Mouse (Mus musculus) lung, embryonic 15.5 days (tissue): ENCODE data around the gene Gm4131. TPM values are rescaled to one million over a fixed set of nuclear protein-coding genes. Genes with fewer than 3 reads are reported as not detected.
"Not testable (repeated sequence)": the region's sequence is repeated elsewhere in the genome, so short reads cannot be mapped to it uniquely, and the experiment has no call there.

Experiments
- ATAC-seq: fragments of 200-750 bp; cut with Nextera tagmentation; 2 replicates; pipeline ENCODE4 v1.8.0; 2017; ENCODE audit warnings: moderate number of reproducible peaks, borderline replicate concordance; ENCODE audit not compliant: low FRiP score, low TSS enrichment; ENCODE audit errors: extremely low read depth
- H3K27ac ChIP-seq: fragments of 300-500 bp; sonication (generic); 2 replicates; pipeline ENCODE4 v1.5.1; 2015; ENCODE audit warnings: moderate library complexity, mild to moderate bottlenecking, inconsistent platforms
- H3K27me3 ChIP-seq: fragments of 300-500 bp; sonication (generic); 2 replicates; pipeline ENCODE4 v1.6.1; 2015; ENCODE audit warnings: inconsistent platforms
- H3K36me3 ChIP-seq: fragments of 300-500 bp; sonication (generic); 2 replicates; pipeline ENCODE4 v1.6.1; 2015; ENCODE audit warnings: inconsistent platforms
- H3K4me1 ChIP-seq: fragments of 300-500 bp; sonication (generic); 2 replicates; pipeline ENCODE4 v1.6.1; 2015; ENCODE audit warnings: inconsistent platforms
- H3K4me2 ChIP-seq: fragments of 300-500 bp; sonication (generic); 2 replicates; pipeline ENCODE4 v1.6.1; 2015; ENCODE audit warnings: inconsistent platforms, mild to moderate bottlenecking, moderate library complexity
- H3K4me3 ChIP-seq: fragments of 300-500 bp; sonication (generic); 2 replicates; pipeline ENCODE4 v1.5.1; 2015; ENCODE audit warnings: mild to moderate bottlenecking, inconsistent platforms
- H3K9ac ChIP-seq: fragments of 300-500 bp; sonication (generic); 2 replicates; pipeline ENCODE4 v1.6.1; 2015; ENCODE audit warnings: inconsistent platforms
- H3K9me3 ChIP-seq: fragments of 300-500 bp; sonication (generic); 2 replicates; pipeline ENCODE4 v1.6.1; 2016; ENCODE audit warnings: inconsistent platforms
- WGBS: fragments of 180-500 bp; shearing (Covaris S2); methylation state at CpG from one replicate; pipeline ENCODE4 v1.1.7; 2015; 5-methylcytosine and 5-hydroxymethylcytosine counted together
- polyA plus RNA-seq: library from polyadenylated mRNA; unstranded; fragments of >200 nt; fragmentation: Nextera tagmentation; extraction: Ambion mirVana; gene quantifications from 2 replicates; pipeline ENCODE4 v1.2.1, GENCODE M21; 2015

The Gm4131 gene
- not detected in 2 replicates for polyA plus RNA-seq

GRCm38 (mm10) chr14:62566821-62567220, at the start of gene Gm4131:
TSS of gene Gm4131 (minus strand) at chr14:62566921.
- not testable (repeated sequence) for H3K4me2 ChIP-seq, H3K4me3 ChIP-seq, H3K9ac ChIP-seq, ATAC-seq, H3K27ac ChIP-seq, H3K9me3 ChIP-seq, H3K27me3 ChIP-seq, H3K36me3 ChIP-seq
- WGBS = 83% methylated on average over 9 of the region's 9 CpGs
- peaks cover 20% of the 10 kb centered on the region; the same call in 1 of the 2 replicates for H3K4me1 ChIP-seq

GRCm38 (mm10) chr14:62609904-62610303, 43.2 kb upstream of the Gm4131 start:
- no peaks in the 10 kb centered on the region for H3K27me3 ChIP-seq
- 0 out of 2 replicates have a peak, but pooled peaks cover 2% of the 10 kb centered on the region for H3K4me1 ChIP-seq
- WGBS = 45% methylated on average over 3 of the region's 3 CpGs
- no peaks in the 10 kb centered on the region for H3K9me3 ChIP-seq
- no peak overlapping the region for H3K4me2 ChIP-seq
- ATAC-seq = no peak
- H3K36me3 ChIP-seq = no peaks in the 10 kb centered on the region
- H3K27ac ChIP-seq = no peak overlapping the region
- H3K4me3 ChIP-seq = no peak overlapping the region
- H3K9ac ChIP-seq = no peak overlapping the region

- no peak overlapping the region for H3K9ac ChIP-seq
- H3K4me1 ChIP-seq = 0 out of 2 replicates have a peak, but pooled peaks cover 2% of the 10 kb centered on the region
- WGBS = 52% methylated on average over 8 of the region's 8 CpGs
- H3K4me3 ChIP-seq = no peak overlapping the region
- H3K27ac ChIP-seq = no peak overlapping the region
- no peak overlapping the region for H3K4me2 ChIP-seq
- no peak for ATAC-seq
- H3K9me3 ChIP-seq = no peaks in the 10 kb centered on the region
- no peaks in the 10 kb centered on the region for H3K36me3 ChIP-seq
- no peaks in the 10 kb centered on the region for H3K27me3 ChIP-seq
These were observed 41.1 kb upstream of the Gm4131 start for GRCm38 (mm10) chr14:62607791-62608196.

GRCm38 (mm10) chr14:62602869-62603268, 36.1 kb upstream of the Gm4131 start:
- H3K4me2 ChIP-seq = no peak overlapping the region
- H3K4me3 ChIP-seq = no peak overlapping the region
- H3K27me3 ChIP-seq = no peaks in the 10 kb centered on the region
- ATAC-seq = no peak
- H3K4me1 ChIP-seq = no peaks in the 10 kb centered on the region
- WGBS = 81% methylated on average over 1 of the region's 1 CpGs
- H3K9ac ChIP-seq = no peak overlapping the region
- H3K9me3 ChIP-seq = no peaks in the 10 kb centered on the region
- no peaks in the 10 kb centered on the region for H3K36me3 ChIP-seq
- no peak overlapping the region for H3K27ac ChIP-seq

- 78% methylated on average over 1 of the region's 1 CpGs for WGBS
These were observed 35.5 kb upstream of the Gm4131 start for GRCm38 (mm10) chr14:62602271-62602670.

GRCm38 (mm10) chr14:62600109-62600522, 33.4 kb upstream of the Gm4131 start:
- ATAC-seq = no peak
- H3K4me1 ChIP-seq = no peaks in the 10 kb centered on the region
- no peak overlapping the region for H3K4me3 ChIP-seq
- no peak overlapping the region for H3K27ac ChIP-seq
- WGBS = 80% methylated on average over 6 of the region's 6 CpGs
- H3K9ac ChIP-seq = no peak overlapping the region
- H3K4me2 ChIP-seq = no peak overlapping the region
- H3K36me3 ChIP-seq = no peaks in the 10 kb centered on the region
- H3K27me3 ChIP-seq = no peaks in the 10 kb centered on the region
- H3K9me3 ChIP-seq = no peaks in the 10 kb centered on the region

More at GRCm38 (mm10) chr14:62602271-62602670, 35.5 kb upstream of the Gm4131 start:
- no peak for ATAC-seq
- no peaks in the 10 kb centered on the region for H3K9me3 ChIP-seq
- H3K36me3 ChIP-seq = no peaks in the 10 kb centered on the region
- H3K4me2 ChIP-seq = no peak overlapping the region
- no peak overlapping the region for H3K9ac ChIP-seq
- H3K4me1 ChIP-seq = no peaks in the 10 kb centered on the region
- H3K4me3 ChIP-seq = no peak overlapping the region
- H3K27me3 ChIP-seq = no peaks in the 10 kb centered on the region
- H3K27ac ChIP-seq = no peak overlapping the region

- WGBS = 15% methylated on average over 3 of the region's 3 CpGs
- Histone ChIP-seq H3K27me3 (no peaks in the 10 kb centered on the region), H3K27ac (peak overlapping the region; percentile 37; the same call in 1 of the 2 replicates), H3K36me3 (no peaks in the 10 kb centered on the region), H3K9ac (no peak overlapping the region), H3K9me3 (no peaks in the 10 kb centered on the region), H3K4me1 (peaks cover 12% of the 10 kb centered on the region; the same call in 1 of the 2 replicates), H3K4me2 (no peak overlapping the region), H3K4me3 (no peak overlapping the region)
- ATAC-seq = no peak
These were observed 18.6 kb upstream of the Gm4131 start for GRCm38 (mm10) chr14:62585338-62585737.

- Histone ChIP-seq H3K9ac (no peak overlapping the region), H3K4me2 (no peak overlapping the region), H3K4me1 (peaks cover 12% of the 10 kb centered on the region; the same call in 1 of the 2 replicates), H3K4me3 (no peak overlapping the region), H3K36me3 (no peaks in the 10 kb centered on the region), H3K9me3 (no peaks in the 10 kb centered on the region), H3K27ac (peak overlapping the region; percentile 37), H3K27me3 (no peaks in the 10 kb centered on the region)
- ATAC-seq = no peak
These were observed 17.9 kb upstream of the Gm4131 start for GRCm38 (mm10) chr14:62584637-62585036.

GRCm38 (mm10) chr14:62581768-62582167, 15.0 kb upstream of the Gm4131 start:
- H3K4me1 ChIP-seq = peaks cover 12% of the 10 kb centered on the region; the same call in 1 of the 2 replicates
- ATAC-seq = no peak
- H3K27ac ChIP-seq = no peak overlapping the region
- H3K27me3 ChIP-seq = no peaks in the 10 kb centered on the region
- no peak overlapping the region for H3K4me3 ChIP-seq
- H3K9me3 ChIP-seq = no peaks in the 10 kb centered on the region
- no peak overlapping the region for H3K4me2 ChIP-seq
- 67% methylated on average over 9 of the region's 9 CpGs for WGBS
- no peak overlapping the region for H3K9ac ChIP-seq
- no peaks in the 10 kb centered on the region for H3K36me3 ChIP-seq

- Histone ChIP-seq H3K27me3 (no peaks in the 10 kb centered on the region), H3K27ac (no peak overlapping the region), H3K9me3 (no peaks in the 10 kb centered on the region), H3K4me2 (no peak overlapping the region), H3K36me3 (no peaks in the 10 kb centered on the region), H3K4me3 (no peak overlapping the region), H3K4me1 (peaks cover 12% of the 10 kb centered on the region; the same call in 1 of the 2 replicates), H3K9ac (no peak overlapping the region)
- no peak for ATAC-seq
- WGBS = 87% methylated on average over 3 of the region's 3 CpGs
These were observed 14.2 kb upstream of the Gm4131 start for GRCm38 (mm10) chr14:62580945-62581344.

GRCm38 (mm10) chr14:62575862-62576261, 9.1 kb upstream of the Gm4131 start:
- 77% methylated on average over 8 of the region's 8 CpGs for WGBS
- ATAC-seq = no peak
- Histone ChIP-seq H3K27ac (no peak overlapping the region), H3K9me3 (no peaks in the 10 kb centered on the region), H3K27me3 (no peaks in the 10 kb centered on the region), H3K4me2 (no peak overlapping the region), H3K4me1 (peaks cover 12% of the 10 kb centered on the region; the same call in 1 of the 2 replicates), H3K4me3 (no peak overlapping the region), H3K36me3 (no peaks in the 10 kb centered on the region), H3K9ac (no peak overlapping the region)

GRCm38 (mm10) chr14:62574906-62575305, 8.2 kb upstream of the Gm4131 start:
- no peaks in the 10 kb centered on the region for H3K27me3 ChIP-seq
- ATAC-seq = no peak
- peaks cover 16% of the 10 kb centered on the region; the same call in 1 of the 2 replicates for H3K4me1 ChIP-seq
- no peak overlapping the region for H3K4me2 ChIP-seq
- WGBS = 61% methylated on average over 6 of the region's 6 CpGs
- no peak overlapping the region for H3K27ac ChIP-seq
- H3K4me3 ChIP-seq = no peak overlapping the region
- H3K9me3 ChIP-seq = no peaks in the 10 kb centered on the region
- no peaks in the 10 kb centered on the region for H3K36me3 ChIP-seq
- H3K9ac ChIP-seq = no peak overlapping the region

GRCm38 (mm10) chr14:62573454-62573853, 6.7 kb upstream of the Gm4131 start:
- no peaks in the 10 kb centered on the region for H3K9me3 ChIP-seq
- no peaks in the 10 kb centered on the region for H3K27me3 ChIP-seq
- H3K9ac ChIP-seq = no peak overlapping the region; the same call in 1 of the 2 replicates
- ATAC-seq = no peak
- no peak overlapping the region for H3K4me3 ChIP-seq
- H3K36me3 ChIP-seq = no peaks in the 10 kb centered on the region
- peaks cover 25% of the 10 kb centered on the region; the same call in 1 of the 2 replicates for H3K4me1 ChIP-seq
- peak overlapping the region; percentile 16; the same call in 1 of the 2 replicates for H3K4me2 ChIP-seq
- 9% methylated on average over 2 of the region's 3 CpGs for WGBS
- no peak overlapping the region for H3K27ac ChIP-seq
